Mouse (Mus musculus) stomach, postnatal 0 days (tissue): ENCODE data around the gene Ell.

ENCODE experiments used
- CTCF ChIP-seq: IDR thresholded peaks from 2 replicates; pipeline ENCODE4 v1.5.1; 2016; ENCODE audit warnings: antibody characterized with exemption, low read depth, mild to moderate bottlenecking, moderate library complexity
- EP300 ChIP-seq: optimal IDR thresholded peaks from 2 replicates; pipeline ENCODE3; 2016; ENCODE audit warnings: antibody characterized with exemption

DNA sequence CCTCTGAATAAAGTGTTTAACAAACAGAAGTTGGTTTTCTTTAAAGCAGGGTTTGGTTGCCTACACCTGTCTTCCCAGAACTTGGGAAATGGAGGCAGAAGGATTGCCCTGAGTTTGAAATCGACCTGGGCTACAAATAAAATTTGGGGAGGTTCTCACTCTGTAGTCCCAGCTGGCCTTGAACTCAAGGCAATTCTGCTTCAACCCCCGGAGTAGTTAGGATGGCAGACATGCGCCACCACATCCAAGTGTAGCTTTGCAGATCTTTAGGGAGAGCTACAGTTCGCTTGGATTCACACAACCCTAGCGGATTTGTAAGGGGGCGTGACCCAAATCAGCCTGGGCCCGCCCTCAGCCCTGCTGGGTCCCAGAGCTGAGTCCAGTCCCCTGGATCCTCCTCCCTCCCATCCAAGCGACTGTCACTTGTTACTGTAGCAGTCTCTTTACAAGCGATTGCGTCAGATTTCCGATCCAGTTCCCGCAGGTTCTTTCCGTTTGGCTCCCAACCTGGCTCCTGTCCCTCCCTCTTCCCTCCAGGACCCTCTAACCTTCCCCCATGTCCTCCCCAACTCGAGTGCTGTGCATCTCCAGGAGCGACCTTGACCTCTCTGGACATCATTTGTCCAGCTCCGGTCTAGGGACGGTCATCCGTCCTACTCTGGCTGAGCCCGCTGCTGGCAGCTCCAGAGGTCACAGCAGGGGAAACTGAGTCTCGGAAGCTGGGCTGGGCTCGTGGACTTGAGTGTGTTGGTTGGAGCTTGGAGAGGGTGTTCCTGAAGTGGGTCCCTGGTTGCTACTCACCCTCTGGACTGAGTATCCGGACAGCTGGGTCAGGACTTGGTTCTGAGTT is 91.5 kb downstream of the Ell start:
- TF ChIP-seq CTCF, result no peak
- TF ChIP-seq EP300, result no peak
